Mouse (Mus musculus) bone marrow macrophage, adult 2 months (primary cell): ENCODE data around the gene Foxn3.

Experiments
- CTCF ChIP-seq: IDR thresholded peaks from 2 replicates; pipeline ENCODE4 v1.5.1; 2012; ENCODE audit warnings: low read depth, mild to moderate bottlenecking, low read length, moderate library complexity
- POLR2A ChIP-seq: IDR thresholded peaks from 2 replicates; pipeline ENCODE4 v1.6.1; 2012; ENCODE audit warnings: mild to moderate bottlenecking, low read depth, low read length, borderline replicate concordance

- TF ChIP-seq CTCF, result no peak
- TF ChIP-seq POLR2A, result no peak
Observed at GRCm38 (mm10) chr12:99162639-99163341, 400.6 kb downstream of the Foxn3 start.
